Mouse (Mus musculus) testis, adult 2 months (tissue): ENCODE data around the gene Col4a3bp.

Experiments
- CTCF ChIP-seq: fragments of 200-500 bp; IDR thresholded peaks from 2 replicates; pipeline ENCODE4 v1.5.1; 2012; ENCODE audit warnings: low read depth, mild to moderate bottlenecking, inconsistent platforms, low read length, moderate library complexity; ENCODE audit not compliant: control insufficient read depth, insufficient read depth, insufficient replicate concordance
- POLR2A ChIP-seq: fragments of 200-500 bp; IDR thresholded peaks from 2 replicates; pipeline ENCODE4 v1.6.1; 2012; ENCODE audit warnings: low read depth, mild to moderate bottlenecking, inconsistent platforms, low read length, moderate library complexity; ENCODE audit not compliant: control insufficient read depth

GRCm38 (mm10) chr13:96630396-96630795, 88.0 kb downstream of the Col4a3bp start:
- TF ChIP-seq POLR2A: no peak
- TF ChIP-seq CTCF: no peak
